Mouse (Mus musculus) thymus, adult 2 months (tissue): ENCODE results near the gene Cdt1.

Source experiments
- CTCF ChIP-seq: fragments of 200-500 bp; IDR thresholded peaks from 2 replicates; pipeline ENCODE4 v1.5.1; 2012; ENCODE audit warnings: mild to moderate bottlenecking, control low read depth, low read length, moderate library complexity, borderline replicate concordance; ENCODE audit not compliant: control insufficient read depth, poor library complexity, insufficient read depth; ENCODE audit errors: extremely low read depth
- POLR2A ChIP-seq: fragments of 200-500 bp; IDR thresholded peaks from 2 replicates; pipeline ENCODE4 v1.6.1; 2012; ENCODE audit warnings: mild to moderate bottlenecking, low read length, control low read depth, moderate library complexity; ENCODE audit not compliant: control insufficient read depth, poor library complexity, insufficient read depth; ENCODE audit errors: extremely low read depth

DNA sequence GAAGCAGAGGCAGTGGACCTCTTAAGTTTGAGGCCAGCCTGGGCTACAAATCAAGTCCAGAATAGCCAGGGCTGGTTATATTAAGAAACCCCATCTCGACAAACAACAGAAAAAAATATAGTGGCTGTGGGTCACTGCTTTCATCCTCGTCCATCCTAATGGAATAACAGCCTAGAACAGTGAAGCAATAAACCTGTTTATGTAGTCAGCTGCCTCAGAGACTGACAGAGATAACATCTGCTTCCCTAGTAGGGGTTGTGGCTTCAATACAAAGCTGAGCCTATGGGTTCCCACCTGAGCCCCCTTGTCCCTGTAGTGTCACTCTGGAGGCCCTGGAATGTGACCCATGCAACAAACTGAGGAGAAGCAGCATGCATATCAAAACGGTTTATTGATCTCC is 6.4 kb downstream of the Cdt1 start:
- TF ChIP-seq CTCF (no peak), POLR2A (no peak)
